In the genomic region with DNA sequence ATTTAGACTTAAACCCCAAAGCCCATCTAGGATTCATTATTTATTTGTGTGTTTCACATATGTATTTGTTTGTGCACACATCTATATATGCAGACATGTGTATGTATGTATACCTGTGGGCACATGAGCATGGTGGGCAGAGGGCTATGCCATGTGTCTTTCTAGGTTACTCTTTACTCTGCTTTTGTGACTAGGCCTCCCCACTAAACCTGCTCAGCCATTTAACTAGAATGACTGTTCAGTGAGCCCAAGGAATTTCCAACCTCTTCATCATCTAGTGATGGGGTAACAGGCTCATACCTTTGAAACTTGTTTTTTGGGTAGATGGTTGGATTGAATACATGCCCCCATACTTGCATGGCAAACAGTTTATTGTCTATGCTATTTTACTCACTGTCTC, we compare ENCODE assay signal across 23 mouse cellular contexts.
"Had no signal": no experiment of that assay in that cellular context is flagged by ENCODE, and none has a peak within 500 bp of the region (broad histone marks: within the 10 kb centered on the region; RNA-seq: fewer than 3 reads in every experiment).

No protein-coding gene starts in this region.

- H3K9me3 ChIP-seq: heart, embryonic 15.5 days; hindbrain, embryonic 13.5 days; hindbrain, embryonic 15.5 days; limb, embryonic 10.5 days; limb, embryonic 12.5 days; liver, embryonic 13.5 days; liver, embryonic 15.5 days had no signal

- H3K4me2 ChIP-seq: heart, embryonic 11.5 days; heart, embryonic 13.5 days; heart, embryonic 15.5 days; hindbrain, embryonic 13.5 days; hindbrain, embryonic 15.5 days; limb, embryonic 12.5 days; liver, embryonic 11.5 days; liver, embryonic 13.5 days; liver, embryonic 15.5 days had no signal

- DNase-seq: forebrain, postnatal 0 days; gastrocnemius, postnatal 14 days; gastrocnemius, postnatal 36 days; heart, adult 11 months; heart, adult 2 months; heart, postnatal 14 days; heart, postnatal 36 days; liver; liver, embryonic 13.5 days; liver, postnatal 0 days had no signal

- ATAC-seq: forebrain, postnatal 0 days; hindbrain, postnatal 0 days; intestine, embryonic 16.5 days; liver, postnatal 0 days had no signal

- H3K9ac ChIP-seq: forebrain, postnatal 0 days; heart, embryonic 13.5 days; heart, embryonic 15.5 days; hindbrain, embryonic 13.5 days; hindbrain, embryonic 15.5 days; limb, embryonic 12.5 days; liver, embryonic 13.5 days; liver, embryonic 15.5 days; liver, postnatal 0 days had no signal

- H3K27ac ChIP-seq: heart, adult 2 months; heart, embryonic 13.5 days; heart, embryonic 15.5 days; hindbrain, embryonic 13.5 days; hindbrain, embryonic 15.5 days; hindbrain, postnatal 0 days; layer of hippocampus, adult 2 months; left cerebral cortex, adult 2 months; limb, embryonic 10.5 days; limb, embryonic 12.5 days; liver, embryonic 13.5 days; liver, embryonic 15.5 days had no signal

- H3K4me1 ChIP-seq: heart, embryonic 13.5 days; heart, embryonic 15.5 days; hindbrain, embryonic 13.5 days; hindbrain, embryonic 15.5 days; limb, embryonic 10.5 days; limb, embryonic 12.5 days; liver, embryonic 13.5 days; liver, embryonic 15.5 days had no signal

- H3K27me3 ChIP-seq: heart, embryonic 13.5 days; heart, embryonic 15.5 days; hindbrain, embryonic 13.5 days; hindbrain, embryonic 15.5 days; limb, embryonic 12.5 days; liver, embryonic 13.5 days; liver, embryonic 15.5 days had no signal

- H3K4me3 ChIP-seq: heart, adult 2 months; heart, embryonic 13.5 days; heart, embryonic 15.5 days; hindbrain, embryonic 13.5 days; hindbrain, embryonic 15.5 days; layer of hippocampus, adult 2 months; left cerebral cortex, adult 2 months; limb, embryonic 10.5 days; limb, embryonic 12.5 days; liver, embryonic 13.5 days; liver, embryonic 15.5 days had no signal

- H3K36me3 ChIP-seq: heart, embryonic 13.5 days; heart, embryonic 15.5 days; hindbrain, embryonic 13.5 days; hindbrain, embryonic 15.5 days; limb, embryonic 10.5 days; limb, embryonic 12.5 days; liver, embryonic 13.5 days; liver, embryonic 15.5 days had no signal
